Mouse (Mus musculus) bone marrow, adult 2 months (tissue): ENCODE data around the gene Zfp61.

Experiments used
- CTCF ChIP-seq: fragments of 200-500 bp; IDR thresholded peaks from 2 replicates; pipeline ENCODE4 v1.5.1; 2011; ENCODE audit warnings: low read length, control low read depth; ENCODE audit not compliant: control insufficient read depth, insufficient read depth
- POLR2A ChIP-seq: fragments of 200-500 bp; IDR thresholded peaks from 2 replicates; pipeline ENCODE4 v1.6.1; 2011; ENCODE audit warnings: low read depth, mild to moderate bottlenecking, control low read depth, low read length, borderline replicate concordance; ENCODE audit not compliant: control insufficient read depth

GRCm38 (mm10) chr7:24297361-24298095 lies 3.5 kb downstream of the Zfp61 start:
- TF ChIP-seq CTCF (no peak), POLR2A (no peak)
